Mouse (Mus musculus) MEL (cell line): ENCODE data around the gene Mypn. TPM values are rescaled to one million over a fixed set of nuclear protein-coding genes. Genes with fewer than 3 reads are reported as not detected.

Source experiments
- DNase-seq: peaks from one replicate; pipeline ENCODE4 v3.0.0; 2011; ENCODE audit warnings: low read depth, low spot score
- H3K27ac ChIP-seq: 2 replicates; pipeline ENCODE4 v1.5.1; 2012; ENCODE audit warnings: low read depth, mild to moderate bottlenecking, control low read depth, low read length, moderate library complexity; ENCODE audit not compliant: control insufficient read depth
- H3K27me3 ChIP-seq, 2 experiments: fragments of 150-350 bp in 1 of 2; sonication (generic) in 1 of 2; 2 replicates each; pipeline ENCODE4 v1.6.1; 2012; ENCODE audit warnings: low read length in 2 of 2, mild to moderate bottlenecking in 2 of 2, improper control_type of control experiment in 1 of 2, moderate library complexity in 1 of 2; ENCODE audit not compliant: insufficient read depth in 2 of 2, control insufficient read depth in 1 of 2
- H3K36me3 ChIP-seq, 2 experiments: 2 replicates each; pipeline ENCODE4 v1.6.1; 2012 to 2014; ENCODE audit warnings: low read length in 2 of 2, improper control_type of control experiment in 1 of 2, inconsistent platforms in 1 of 2, mild to moderate bottlenecking in 1 of 2; ENCODE audit not compliant: insufficient read depth in 2 of 2, control insufficient read depth in 1 of 2
- H3K4me1 ChIP-seq, 2 experiments: fragments of 150-350 bp in 1 of 2; sonication (generic) in 1 of 2; 2 replicates each; pipeline ENCODE4 v1.6.1; 2012; ENCODE audit warnings: low read length in 2 of 2, improper control_type of control experiment in 1 of 2, mild to moderate bottlenecking in 1 of 2; ENCODE audit not compliant: insufficient read depth in 2 of 2, control insufficient read depth in 1 of 2
- H3K4me3 ChIP-seq, 2 experiments: fragments of 150-350 bp in 1 of 2; sonication (generic) in 1 of 2; 2 replicates each; pipeline ENCODE4 v1.5.1; 2012; ENCODE audit warnings: low read depth in 2 of 2, low read length in 2 of 2, mild to moderate bottlenecking in 2 of 2, moderate library complexity in 2 of 2, control low read depth in 1 of 2, improper control_type of control experiment in 1 of 2; ENCODE audit not compliant: control insufficient read depth in 1 of 2, insufficient read depth in 1 of 2
- H3K79me2 ChIP-seq: 2 replicates; pipeline ENCODE4 v1.6.1; 2012; ENCODE audit warnings: mild to moderate bottlenecking, low read length, moderate library complexity; ENCODE audit not compliant: control insufficient read depth, poor library complexity, insufficient read depth
- H3K9ac ChIP-seq: 2 replicates; pipeline ENCODE4 v1.6.1; 2012; ENCODE audit warnings: low read depth, mild to moderate bottlenecking, control low read depth, low read length, moderate library complexity; ENCODE audit not compliant: control insufficient read depth, poor library complexity, severe bottlenecking
- H3K9me3 ChIP-seq: fragments of 150-350 bp; sonication (generic); replicated peaks from 2 replicates; pipeline ENCODE4 v1.6.1; 2012; ENCODE audit warnings: mild to moderate bottlenecking, low read length, improper control_type of control experiment, moderate library complexity; ENCODE audit not compliant: insufficient read depth
- CHD1 ChIP-seq: IDR thresholded peaks from 2 replicates; pipeline ENCODE4 v1.6.1; 2012; ENCODE audit warnings: low read depth, mild to moderate bottlenecking, inconsistent platforms, low read length, improper control_type of control experiment
- CTCF ChIP-seq, 3 experiments: IDR thresholded peaks in 2 of 3; conservative IDR thresholded peaks in 1 of 3; 2 replicates each; pipeline ENCODE4 v1.5.1; 2011 to 2012; ENCODE audit warnings: low read length in 3 of 3, low read depth in 2 of 3, mild to moderate bottlenecking in 2 of 3, improper control_type of control experiment in 1 of 3, inconsistent platforms in 1 of 3, mixed read lengths in 1 of 3, moderate library complexity in 1 of 3; ENCODE audit not compliant: control insufficient read depth in 1 of 3, insufficient read depth in 1 of 3, poor library complexity in 1 of 3, severe bottlenecking in 1 of 3
- E2F4 ChIP-seq: IDR thresholded peaks from 2 replicates; pipeline ENCODE4 v1.6.1; 2011; ENCODE audit warnings: low read depth, low read length, improper control_type of control experiment, borderline replicate concordance
- GABPA ChIP-seq: IDR thresholded peaks from 2 replicates; pipeline ENCODE4 v1.6.1; 2012; ENCODE audit warnings: low read depth, mild to moderate bottlenecking, inconsistent platforms, low read length, improper control_type of control experiment, moderate library complexity
- GATA1 ChIP-seq: IDR thresholded peaks from 2 replicates; pipeline ENCODE4 v1.6.1; 2011; ENCODE audit warnings: low read depth, low read length, improper control_type of control experiment
- HCFC1 ChIP-seq: IDR thresholded peaks from 2 replicates; pipeline ENCODE4 v1.6.1; 2012; ENCODE audit warnings: low read depth, mild to moderate bottlenecking, inconsistent platforms, low read length, improper control_type of control experiment, moderate library complexity
- JUND ChIP-seq: IDR thresholded peaks from 2 replicates; pipeline ENCODE4 v1.6.1; 2011; ENCODE audit warnings: low read depth, mild to moderate bottlenecking, improper control_type of control experiment, low read length
- KAT2A ChIP-seq: conservative IDR thresholded peaks from 2 replicates; pipeline ENCODE4 v1.6.1; 2012; ENCODE audit warnings: low read depth, low read length, improper control_type of control experiment, inconsistent platforms
- MAFK ChIP-seq: IDR thresholded peaks from 2 replicates; pipeline ENCODE4 v1.6.1; 2011; ENCODE audit warnings: low read depth, mild to moderate bottlenecking, low read length, improper control_type of control experiment, borderline replicate concordance
- MAX ChIP-seq: IDR thresholded peaks from 2 replicates; pipeline ENCODE4 v1.6.1; 2011; ENCODE audit warnings: low read length, improper control_type of control experiment
- MYB ChIP-seq: IDR thresholded peaks from 2 replicates; pipeline ENCODE4 v1.6.1; 2011; ENCODE audit warnings: mild to moderate bottlenecking, low read depth, low read length, improper control_type of control experiment
- NELFE ChIP-seq: IDR thresholded peaks from 2 replicates; pipeline ENCODE4 v1.6.1; 2011; ENCODE audit warnings: low read depth, low read length, improper control_type of control experiment
- NRF1 ChIP-seq: IDR thresholded peaks from 2 replicates; pipeline ENCODE4 v1.6.1; 2014; ENCODE audit warnings: low read depth, mild to moderate bottlenecking, inconsistent platforms, low read length, improper control_type of control experiment, moderate library complexity; ENCODE audit not compliant: poor library complexity, insufficient read depth, severe bottlenecking
- POLR2AphosphoS5 ChIP-seq: IDR thresholded peaks from 2 replicates; pipeline ENCODE4 v1.6.1; 2012; ENCODE audit warnings: low read depth, borderline replicate concordance, mild to moderate bottlenecking, inconsistent platforms, low read length, moderate library complexity, mixed read lengths
- RAD21 ChIP-seq: IDR thresholded peaks from 2 replicates; pipeline ENCODE4 v1.6.1; 2011; ENCODE audit warnings: mild to moderate bottlenecking, low read depth, low read length, improper control_type of control experiment
- RCOR1 ChIP-seq: IDR thresholded peaks from 2 replicates; pipeline ENCODE4 v1.6.1; 2012; ENCODE audit warnings: low read depth, mild to moderate bottlenecking, inconsistent platforms, low read length, improper control_type of control experiment
- SIN3A ChIP-seq: IDR thresholded peaks from 2 replicates; pipeline ENCODE4 v1.6.1; 2012; ENCODE audit warnings: low read length, improper control_type of control experiment, inconsistent platforms
- SMC3 ChIP-seq: IDR thresholded peaks from 2 replicates; pipeline ENCODE4 v1.6.1; 2011; ENCODE audit warnings: low read depth, low read length, improper control_type of control experiment
- TAL1 ChIP-seq: IDR thresholded peaks from 2 replicates; pipeline ENCODE4 v1.6.1; 2012; ENCODE audit warnings: mild to moderate bottlenecking, inconsistent platforms, low read length, moderate library complexity, mixed read lengths
- UBTF ChIP-seq: IDR thresholded peaks from 2 replicates; pipeline ENCODE4 v1.6.1; 2012; ENCODE audit warnings: low read depth, mild to moderate bottlenecking, inconsistent platforms, low read length, improper control_type of control experiment, moderate library complexity, borderline replicate concordance; ENCODE audit not compliant: insufficient read depth
- ZC3H11A ChIP-seq: IDR thresholded peaks from 2 replicates; pipeline ENCODE4 v1.6.1; 2012; ENCODE audit warnings: low read depth, mild to moderate bottlenecking, inconsistent platforms, low read length, improper control_type of control experiment
- ZKSCAN1 ChIP-seq: IDR thresholded peaks from 2 replicates; pipeline ENCODE4 v1.6.1; 2012; ENCODE audit warnings: low read depth, mild to moderate bottlenecking, inconsistent platforms, low read length, improper control_type of control experiment, moderate library complexity
- polyA plus RNA-seq, 2 experiments: library from polyadenylated mRNA; stranded (reverse) in 1 of 2; unstranded in 1 of 2; fragments of >175 nt in 1 of 2; fragments of >200 nt in 1 of 2; gene quantifications; 2 replicates each; pipeline versions ENCODE4 v1.2.1 to v1.2.4; 2012; ENCODE audit warnings: low replicate concordance in 2 of 2, low read depth in 1 of 2; ENCODE audit not compliant: insufficient read length in 2 of 2, insufficient read depth in 1 of 2, missing spikeins in 1 of 2
- total RNA-seq: library from RNA; depleted of rRNA; stranded (reverse); fragments of 300-350 nt; gene quantifications from 2 replicates; pipeline ENCODE4 v1.2.3, GENCODE M21; 2012

The Mypn gene
- total and polyA plus RNA-seq, 3 experiments, result not detected

DNA sequence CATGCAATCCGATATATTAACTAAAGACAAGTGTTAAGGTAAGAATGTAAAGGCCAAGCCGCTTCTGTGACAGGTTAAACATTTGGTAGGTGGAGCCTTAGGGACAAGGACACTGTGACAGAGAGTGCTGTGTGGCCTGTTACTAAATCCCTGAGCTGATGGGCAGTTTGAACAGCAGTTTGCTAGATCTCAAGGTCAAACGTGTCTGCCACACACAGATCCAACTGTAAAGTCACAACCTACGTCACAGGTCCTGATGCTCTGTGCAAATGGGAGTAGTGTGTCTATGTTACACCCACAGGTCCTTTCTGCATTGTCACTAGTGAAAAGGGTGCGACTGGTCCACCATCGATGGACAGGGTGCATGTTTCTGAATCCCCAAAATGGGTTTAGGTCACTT is 71.4 kb downstream of the Mypn start:
- no peaks in the 10 kb centered on the region for H3K4me1 ChIP-seq
- TF ChIP-seq NRF1 (no peak), MYB (no peak), CHD1 (no peak), E2F4 (no peak), MAFK (no peak), SMC3 (no peak), NELFE (no peak), ZKSCAN1 (no peak), GABPA (no peak), MAX (no peak), KAT2A (no peak), HCFC1 (no peak), SIN3A (no peak), TAL1 (no peak)
- DNase-seq, result no peak
- H3K4me3 ChIP-seq, result no peak overlapping the region
- H3K9ac ChIP-seq, result no peak overlapping the region
- H3K9me3 ChIP-seq, result no peaks in the 10 kb centered on the region
- no peaks in the 10 kb centered on the region for H3K36me3 ChIP-seq
- H3K79me2 ChIP-seq, result no peaks in the 10 kb centered on the region
- peaks cover 0 to 1% of the 10 kb centered on the region in 2 experiments; a peak in 2 of 4 replicates for H3K27me3 ChIP-seq
- H3K27ac ChIP-seq, result no peak overlapping the region

GRCm38 (mm10) chr10:63130500-63130899 is 73.3 kb downstream of the Mypn start:
- peaks cover 0 to 1% of the 10 kb centered on the region in 2 experiments; a peak in 2 of 4 replicates for H3K27me3 ChIP-seq
- TF ChIP-seq POLR2AphosphoS5 (no peak), SMC3 (peak; percentile 37; the same call in 1 of the 2 replicates), CTCF (IDR thresholded peaks at IDR 0.05 in 2 of 3, conservative IDR thresholded peaks at IDR 0.05 in 1 of 3; ENCODE audit: control insufficient read depth in 1 of 3, insufficient read depth in 1 of 3, low read depth in 2 of 3, low read length in 3 of 3, poor library complexity in 1 of 3, severe bottlenecking in 1 of 3) (peak; percentile 53 to 61 (median 58)), RAD21 (peak; percentile 21)
- TF ChIP-seq, all 39 proteins: peak for 3
- Histone ChIP-seq H3K27ac (no peak overlapping the region), H3K36me3 (no peaks in the 10 kb centered on the region), H3K79me2 (no peaks in the 10 kb centered on the region), H3K4me1 (no peaks in the 10 kb centered on the region), H3K9me3 (no peaks in the 10 kb centered on the region), H3K4me3 (no peak overlapping the region), H3K9ac (no peak overlapping the region)
- peak; percentile 24 for DNase-seq

DNA sequence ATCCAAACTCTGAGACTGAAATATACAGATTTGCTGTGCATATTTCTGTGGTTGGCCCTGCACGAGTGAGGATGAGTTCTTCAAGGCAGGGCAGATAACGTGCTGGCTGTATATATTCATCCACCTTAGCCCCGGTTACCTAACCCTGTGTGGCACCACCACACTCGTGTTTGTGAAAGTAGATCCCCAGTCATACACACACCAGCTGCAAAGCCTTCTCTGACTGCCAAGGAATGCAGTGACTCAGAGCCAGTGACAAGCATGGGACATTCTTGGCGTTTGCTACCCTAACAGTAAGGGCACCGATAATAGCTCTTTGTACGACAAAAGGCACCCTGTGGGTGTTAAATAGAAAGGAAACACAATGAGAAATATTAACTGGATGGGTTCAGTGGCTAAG is 75.5 kb downstream of the Mypn start:
- no peaks in the 10 kb centered on the region; a peak in 1 of 4 replicates for H3K27me3 ChIP-seq
- DNase-seq, result no peak
- TF ChIP-seq MAX, result no peak
- TF ChIP-seq ZC3H11A, result no peak
- no peak for TF ChIP-seq KAT2A
- no peak for TF ChIP-seq GATA1
- TF ChIP-seq RAD21, result no peak
- no peak for TF ChIP-seq UBTF
- TF ChIP-seq JUND, result no peak
- no peak for TF ChIP-seq RCOR1
- no peak overlapping the region for H3K27ac ChIP-seq
- H3K4me3 ChIP-seq, result no peak overlapping the region
- no peaks in the 10 kb centered on the region for H3K9me3 ChIP-seq
- H3K79me2 ChIP-seq, result no peaks in the 10 kb centered on the region
- no peak overlapping the region for H3K9ac ChIP-seq
- no peaks in the 10 kb centered on the region for H3K36me3 ChIP-seq
- H3K4me1 ChIP-seq, result no peaks in the 10 kb centered on the region
